Mouse (Mus musculus): Measurements from ENCODE around the gene Wdr72. TPM values are rescaled to one million over a fixed set of nuclear protein-coding genes. Genes with fewer than 3 reads are reported as not detected.

The Wdr72 gene
- polyA plus RNA-seq, 1 experiment from 2014 or later, result 0.07 TPM

GRCm38 (mm10) chr9:74141864-74142263 is 31.7 kb downstream of the Wdr72 start:
- no peak overlapping the region for H3K4me3 ChIP-seq (replicated peaks)
- no peak for DNase-seq
- 5% methylated on average over 3 of the region's 3 CpGs for WGBS (ENCODE audit: insufficient replicate concordance)

GRCm38 (mm10) chr9:74142705-74143104 is 32.5 kb downstream of the Wdr72 start:
- ATAC-seq (ENCODE audit: low read depth) (no peak), DNase-seq (no peak)
- no peak overlapping the region for H3K4me3 ChIP-seq (replicated peaks)
- H3K9me3 ChIP-seq (replicated peaks), result no peaks in the 10 kb centered on the region
- H3K4me2 ChIP-seq, result no peak overlapping the region
- H3K36me3 ChIP-seq, result no peaks in the 10 kb centered on the region
- no peak overlapping the region for H3K27ac ChIP-seq
- H3K9ac ChIP-seq, result no peak overlapping the region
- no peaks in the 10 kb centered on the region for H3K27me3 ChIP-seq
- H3K4me1 ChIP-seq (replicated peaks), result no peaks in the 10 kb centered on the region
- 42% methylated on average over 2 of the region's 2 CpGs for WGBS (ENCODE audit: insufficient replicate concordance)

More at GRCm38 (mm10) chr9:74141864-74142263, 31.7 kb downstream of the Wdr72 start:
- Histone ChIP-seq H3K36me3 (no peaks in the 10 kb centered on the region), H3K9me3 (replicated peaks) (no peaks in the 10 kb centered on the region), H3K4me1 (replicated peaks) (no peaks in the 10 kb centered on the region), H3K27me3 (no peaks in the 10 kb centered on the region), H3K27ac (no peak overlapping the region), H3K4me2 (no peak overlapping the region), H3K9ac (no peak overlapping the region)
- no peak for ATAC-seq (ENCODE audit: low read depth)

DNA sequence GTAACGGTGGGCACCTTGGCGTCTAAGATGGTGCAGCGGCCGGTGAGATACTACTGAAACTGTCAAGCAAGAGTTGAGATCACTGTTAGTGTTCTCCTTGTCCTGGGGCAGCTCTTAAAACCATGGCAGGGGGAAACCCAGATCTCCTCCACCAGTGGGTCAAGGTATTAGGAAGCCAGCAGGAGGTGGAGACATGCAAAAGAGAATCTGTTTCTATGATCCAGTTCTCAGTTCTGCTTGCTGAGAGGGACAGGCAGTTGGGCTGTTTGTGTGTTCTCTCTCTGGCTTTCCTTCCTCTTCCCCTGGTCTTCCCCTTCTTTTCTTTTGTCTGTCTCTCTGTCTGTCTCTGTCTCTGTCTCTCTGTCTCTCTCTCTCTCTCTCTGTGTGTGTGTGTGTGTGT is 35.0 kb downstream of the Wdr72 start:
- no peaks in the 10 kb centered on the region for H3K36me3 ChIP-seq
- DNase-seq (no peak), ATAC-seq (ENCODE audit: low read depth) (no peak)
- H3K4me3 ChIP-seq (replicated peaks), result no peak overlapping the region
- H3K4me2 ChIP-seq, result no peak overlapping the region
- WGBS (ENCODE audit: insufficient replicate concordance), result 70% methylated on average over 4 of the region's 4 CpGs
- no peaks in the 10 kb centered on the region for H3K4me1 ChIP-seq (replicated peaks)
- no peaks in the 10 kb centered on the region for H3K9me3 ChIP-seq (replicated peaks)
- H3K27ac ChIP-seq, result no peak overlapping the region
- no peak overlapping the region for H3K9ac ChIP-seq
- H3K27me3 ChIP-seq, result no peaks in the 10 kb centered on the region

GRCm38 (mm10) chr9:74148306-74148705 is 38.1 kb downstream of the Wdr72 start:
- Histone ChIP-seq H3K4me2 (no peak overlapping the region), H3K9me3 (replicated peaks) (no peaks in the 10 kb centered on the region), H3K27me3 (no peaks in the 10 kb centered on the region), H3K9ac (no peak overlapping the region), H3K4me3 (replicated peaks) (no peak overlapping the region), H3K36me3 (no peaks in the 10 kb centered on the region), H3K27ac (no peak overlapping the region), H3K4me1 (replicated peaks) (no peaks in the 10 kb centered on the region)
- 86% methylated on average over 8 of the region's 8 CpGs for WGBS (ENCODE audit: insufficient replicate concordance)
- DNase-seq (no peak), ATAC-seq (ENCODE audit: low read depth) (no peak)

DNA sequence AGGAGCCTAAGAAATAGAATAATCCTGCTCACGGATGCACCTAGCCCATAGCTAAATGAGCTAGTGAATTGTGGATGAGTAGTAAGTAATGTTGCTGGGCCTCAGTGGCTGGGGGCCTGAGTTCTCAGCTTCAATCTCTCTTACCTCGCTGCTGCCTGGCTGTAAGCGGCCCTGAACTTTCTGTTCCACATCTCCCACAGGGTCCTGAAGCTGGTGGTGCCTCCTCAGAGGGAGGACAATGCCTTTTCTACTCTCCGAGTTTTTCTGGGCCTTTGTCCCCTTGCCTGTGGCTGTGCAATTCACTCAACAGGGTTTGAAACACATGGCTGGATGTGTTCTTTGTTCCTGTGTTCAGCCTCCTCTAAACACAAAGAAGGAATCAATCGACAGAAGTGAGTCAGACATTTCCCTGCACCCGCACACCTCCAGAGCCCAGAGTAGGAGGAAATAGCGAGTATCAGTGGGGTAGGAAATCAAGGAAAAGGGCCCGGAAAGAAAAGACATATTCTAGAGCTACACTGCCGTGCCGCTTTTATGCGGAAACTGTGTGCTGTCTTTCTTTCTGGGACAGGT is 50.3 kb downstream of the Wdr72 start:
- H3K9ac ChIP-seq, result no peak overlapping the region
- DNase-seq (no peak), ATAC-seq (ENCODE audit: low read depth) (no peak)
- H3K4me1 ChIP-seq (replicated peaks), result no peaks in the 10 kb centered on the region
- no peak overlapping the region for H3K4me3 ChIP-seq (replicated peaks)
- H3K4me2 ChIP-seq, result no peak overlapping the region
- H3K9me3 ChIP-seq (replicated peaks), result no peaks in the 10 kb centered on the region
- 70% methylated on average over 11 of the region's 11 CpGs for WGBS (ENCODE audit: insufficient replicate concordance)
- H3K27ac ChIP-seq, result no peak overlapping the region
- no peaks in the 10 kb centered on the region for H3K27me3 ChIP-seq
- H3K36me3 ChIP-seq, result no peaks in the 10 kb centered on the region

DNA sequence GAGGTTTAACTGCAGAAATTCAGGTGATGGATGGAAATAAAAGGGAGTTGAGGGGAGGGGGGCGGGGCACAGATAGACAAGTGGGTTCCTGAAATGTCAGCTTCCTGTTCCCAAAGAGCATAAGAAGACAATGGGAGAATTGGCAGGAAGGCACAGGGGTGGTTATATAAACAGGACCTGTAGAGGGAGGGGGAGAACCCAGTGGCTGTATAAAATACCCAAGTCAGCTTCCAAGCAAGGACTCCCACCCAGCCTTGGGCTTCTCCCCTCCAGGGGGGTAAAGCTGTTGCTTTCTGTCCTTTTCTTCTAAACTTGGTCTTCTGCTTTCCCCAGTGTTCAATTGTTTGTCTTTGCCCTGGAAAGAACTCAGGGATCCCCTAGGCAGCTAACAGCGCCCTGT is 55.5 kb downstream of the Wdr72 start:
- no peak overlapping the region for H3K9ac ChIP-seq
- H3K27me3 ChIP-seq, result no peaks in the 10 kb centered on the region
- no peak overlapping the region for H3K4me3 ChIP-seq (replicated peaks)
- H3K4me1 ChIP-seq (replicated peaks), result no peaks in the 10 kb centered on the region
- no peak overlapping the region for H3K27ac ChIP-seq
- ATAC-seq (ENCODE audit: low read depth) (no peak), DNase-seq (no peak)
- 61% methylated on average over 2 of the region's 2 CpGs for WGBS (ENCODE audit: insufficient replicate concordance)
- H3K9me3 ChIP-seq (replicated peaks), result no peaks in the 10 kb centered on the region
- no peaks in the 10 kb centered on the region for H3K36me3 ChIP-seq
- no peak overlapping the region for H3K4me2 ChIP-seq

DNA sequence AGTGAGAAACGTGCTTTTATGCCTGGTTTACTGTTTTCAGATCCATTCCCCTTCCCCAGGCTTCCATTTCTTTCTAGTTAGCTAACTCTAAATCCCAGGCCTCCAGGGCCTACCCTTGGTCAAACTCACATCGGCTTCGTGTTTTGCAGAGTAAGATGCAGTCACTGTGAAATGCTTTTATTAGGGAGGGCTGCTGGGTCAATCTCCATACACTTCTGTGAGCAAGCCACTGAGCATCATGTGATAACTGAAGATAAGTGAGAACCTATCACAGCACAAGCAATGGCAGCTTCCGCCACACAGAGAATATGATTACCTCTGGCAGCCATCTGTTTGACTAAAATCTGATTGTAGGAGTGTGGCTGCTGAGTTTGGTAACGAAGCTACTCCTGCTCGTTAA is 59.7 kb downstream of the Wdr72 start:
- no peaks in the 10 kb centered on the region for H3K4me1 ChIP-seq (replicated peaks)
- H3K4me2 ChIP-seq, result no peak overlapping the region
- no peak overlapping the region for H3K4me3 ChIP-seq (replicated peaks)
- no peak overlapping the region for H3K9ac ChIP-seq
- no peak overlapping the region for H3K27ac ChIP-seq
- DNase-seq (no peak), ATAC-seq (ENCODE audit: low read depth) (no peak)
- 59% methylated on average over 6 of the region's 6 CpGs for WGBS (ENCODE audit: insufficient replicate concordance)
- no peaks in the 10 kb centered on the region for H3K36me3 ChIP-seq
- no peaks in the 10 kb centered on the region for H3K27me3 ChIP-seq
- no peaks in the 10 kb centered on the region for H3K9me3 ChIP-seq (replicated peaks)

DNA sequence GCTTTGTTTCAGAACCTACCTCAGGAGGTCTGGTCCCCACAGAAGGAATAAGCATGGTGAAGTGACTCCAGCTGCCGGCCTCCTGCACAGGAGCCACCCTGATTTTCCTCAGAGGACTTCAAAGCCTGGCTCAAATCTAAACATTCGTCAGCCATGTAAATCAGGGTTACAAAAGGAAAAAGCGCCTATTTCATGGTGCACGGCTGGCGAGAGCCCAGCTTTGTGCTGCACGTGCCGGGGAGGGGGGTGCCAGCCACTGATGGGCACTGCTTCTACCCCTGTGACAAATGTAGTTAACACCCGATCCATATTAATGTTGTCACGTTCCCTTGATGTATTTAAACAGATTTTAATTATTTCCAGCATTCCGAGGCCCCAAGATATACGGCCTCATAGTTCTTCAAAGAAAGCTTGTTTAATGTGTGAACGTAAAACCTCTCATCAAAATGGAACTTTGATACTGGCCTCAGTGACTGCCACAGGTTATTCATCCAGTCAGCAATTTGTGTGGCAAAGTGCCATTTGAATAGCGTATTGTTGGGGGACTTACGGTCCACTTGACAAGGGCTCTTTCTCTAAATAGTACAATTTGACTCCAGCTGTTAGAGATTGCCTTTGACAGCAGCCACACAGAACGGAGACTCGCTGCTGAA is 76.7 kb downstream of the Wdr72 start:
- Histone ChIP-seq H3K27me3 (no peaks in the 10 kb centered on the region), H3K4me1 (replicated peaks) (no peaks in the 10 kb centered on the region), H3K27ac (no peak overlapping the region), H3K36me3 (no peaks in the 10 kb centered on the region), H3K9me3 (replicated peaks) (no peaks in the 10 kb centered on the region), H3K4me2 (no peak overlapping the region), H3K9ac (no peak overlapping the region), H3K4me3 (replicated peaks) (no peak overlapping the region)
- ATAC-seq (ENCODE audit: low read depth) (no peak), DNase-seq (no peak)
- WGBS (ENCODE audit: insufficient replicate concordance), result 68% methylated on average over 16 of the region's 16 CpGs

DNA sequence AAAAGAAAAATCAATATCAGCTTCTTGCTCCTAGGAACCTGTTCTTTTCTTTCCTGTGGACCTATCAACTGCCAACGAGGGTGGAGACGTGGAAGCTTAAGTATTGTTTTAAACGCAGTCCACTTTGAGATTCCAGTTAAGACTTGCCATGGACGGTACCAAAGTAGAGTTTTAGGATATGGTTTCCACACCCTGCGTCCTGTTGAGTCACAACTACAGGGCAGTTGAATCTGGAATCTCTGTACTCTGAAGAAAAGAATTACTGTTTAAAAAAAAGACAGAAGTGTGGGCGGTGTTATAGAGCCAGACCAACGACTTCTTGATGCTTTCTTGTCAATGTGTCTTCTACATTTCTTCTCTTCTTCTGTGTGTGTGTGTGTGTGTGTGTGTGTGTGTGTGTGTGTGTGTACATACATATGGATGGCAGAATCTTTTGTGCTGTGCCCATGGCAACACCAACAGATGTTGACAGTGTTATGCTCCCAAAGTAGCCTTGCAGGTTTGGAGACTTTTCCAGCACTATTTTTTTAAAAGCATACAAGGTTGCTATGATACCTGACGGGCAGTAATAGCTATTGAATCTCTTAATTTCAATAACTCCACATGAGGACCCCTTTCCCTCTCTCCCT is 77.4 kb downstream of the Wdr72 start:
- Histone ChIP-seq H3K27me3 (no peaks in the 10 kb centered on the region), H3K36me3 (no peaks in the 10 kb centered on the region), H3K27ac (no peak overlapping the region), H3K9ac (no peak overlapping the region), H3K4me2 (no peak overlapping the region), H3K9me3 (replicated peaks) (no peaks in the 10 kb centered on the region), H3K4me1 (replicated peaks) (no peaks in the 10 kb centered on the region), H3K4me3 (replicated peaks) (no peak overlapping the region)
- DNase-seq, result no peak
- no peak for ATAC-seq (ENCODE audit: low read depth)
- 63% methylated on average over 8 of the region's 8 CpGs for WGBS (ENCODE audit: insufficient replicate concordance)

DNA sequence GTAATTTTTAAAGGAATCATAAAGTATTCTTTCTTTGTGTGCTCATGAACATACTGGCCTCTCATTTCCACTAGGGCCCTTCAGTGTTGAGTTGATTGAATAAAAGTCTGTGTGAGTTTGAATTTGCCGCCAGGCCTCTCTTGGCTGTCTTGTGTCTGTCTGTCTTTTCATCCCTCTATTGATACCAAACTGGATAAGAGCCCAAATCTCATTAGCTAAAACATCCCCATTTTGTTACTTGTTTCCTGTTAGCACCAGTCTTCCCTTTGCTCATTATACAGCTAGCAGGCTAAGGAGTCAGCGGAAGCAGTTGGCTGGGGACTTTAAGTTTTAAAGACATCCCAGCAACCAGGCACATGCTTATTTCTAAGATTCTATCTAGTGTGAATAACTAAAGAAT is 84.7 kb downstream of the Wdr72 start:
- ATAC-seq (ENCODE audit: low read depth), result no peak
- H3K9me3 ChIP-seq (replicated peaks), result no peaks in the 10 kb centered on the region
- H3K9ac ChIP-seq, result no peak overlapping the region
- H3K27me3 ChIP-seq, result no peaks in the 10 kb centered on the region
- no peak overlapping the region for H3K27ac ChIP-seq
- no peaks in the 10 kb centered on the region for H3K4me1 ChIP-seq (replicated peaks)
- no peak overlapping the region for H3K4me2 ChIP-seq
- H3K36me3 ChIP-seq, result no peaks in the 10 kb centered on the region
- 69% methylated on average over 2 of the region's 2 CpGs for WGBS (ENCODE audit: insufficient replicate concordance)
- no peak for DNase-seq
- H3K4me3 ChIP-seq (replicated peaks), result no peak overlapping the region

- 72% methylated on average over 6 of the region's 6 CpGs for WGBS (ENCODE audit: insufficient replicate concordance)
- ATAC-seq (ENCODE audit: low read depth) (no peak), DNase-seq (no peak)
- no peaks in the 10 kb centered on the region for H3K9me3 ChIP-seq (replicated peaks)
- H3K27me3 ChIP-seq, result no peaks in the 10 kb centered on the region
- H3K36me3 ChIP-seq, result no peaks in the 10 kb centered on the region
- no peak overlapping the region for H3K9ac ChIP-seq
- H3K4me2 ChIP-seq, result no peak overlapping the region
- no peaks in the 10 kb centered on the region for H3K4me1 ChIP-seq (replicated peaks)
- no peak overlapping the region for H3K4me3 ChIP-seq (replicated peaks)
- no peak overlapping the region for H3K27ac ChIP-seq
Observed at GRCm38 (mm10) chr9:74228272-74228671, 118.1 kb downstream of the Wdr72 start.

- no peak overlapping the region for H3K4me2 ChIP-seq
- DNase-seq (no peak), ATAC-seq (ENCODE audit: low read depth) (no peak)
- no peaks in the 10 kb centered on the region for H3K4me1 ChIP-seq (replicated peaks)
- H3K4me3 ChIP-seq (replicated peaks), result no peak overlapping the region
- no peaks in the 10 kb centered on the region for H3K9me3 ChIP-seq (replicated peaks)
- WGBS (ENCODE audit: insufficient replicate concordance), result 46% methylated on average over 5 of the region's 5 CpGs
- no peak overlapping the region for H3K9ac ChIP-seq
- H3K36me3 ChIP-seq, result no peaks in the 10 kb centered on the region
- H3K27me3 ChIP-seq, result no peaks in the 10 kb centered on the region
- no peak overlapping the region for H3K27ac ChIP-seq
Observed at GRCm38 (mm10) chr9:74241292-74241691, 131.1 kb downstream of the Wdr72 start.

Data from liver, embryonic 13.5 days (tissue).